Mouse (Mus musculus): Measurements from ENCODE around the gene Rgl1. TPM values are rescaled to one million over a fixed set of nuclear protein-coding genes. Genes with fewer than 3 reads are reported as not detected.
A peak's percentile ranks its signal among the peaks of the same experiment; 100 is the strongest.

Rgl1 gene
- polyA plus RNA-seq, 1 experiment from 2014 or later, result 63.8 TPM

- Histone ChIP-seq H3K36me3 (ENCODE audit: control insufficient read depth, insufficient read depth, low read length) (peaks cover 3% of the 10 kb centered on the region; the same call in 1 of the 2 replicates), H3K27ac (ENCODE audit: low read depth, low read length) (peak overlapping the region; percentile 17; the same call in 1 of the 2 replicates), H3K4me3 (ENCODE audit: low read length) (no peak overlapping the region), H3K9me3 (ENCODE audit: control insufficient read depth, low read length) (no peaks in the 10 kb centered on the region), H3K4me1 (ENCODE audit: control insufficient read depth, insufficient read depth, low read length) (peaks cover 46% of the 10 kb centered on the region), H3K9ac (ENCODE audit: low read depth, low read length) (no peak overlapping the region), H3K27me3 (ENCODE audit: control insufficient read depth, insufficient read depth, low read length) (no peaks in the 10 kb centered on the region), H3K4me2 (replicated peaks; ENCODE audit: low read depth, low read length) (no peak overlapping the region)
- 0 out of 2 replicates have a peak, but pooled peaks have one; percentile 8 for ATAC-seq (ENCODE audit: low FRiP score, low TSS enrichment)
- WGBS, result 51% methylated on average over 8 of the region's 8 CpGs
Observed at GRCm38 (mm10) chr1:152573470-152574059, 192.6 kb downstream of the Rgl1 start.

- Histone ChIP-seq H3K9me3 (ENCODE audit: control insufficient read depth, low read length) (no peaks in the 10 kb centered on the region), H3K27ac (ENCODE audit: low read depth, low read length) (peak overlapping the region; percentile 17; the same call in 1 of the 2 replicates), H3K4me3 (ENCODE audit: low read length) (no peak overlapping the region), H3K9ac (ENCODE audit: low read depth, low read length) (no peak overlapping the region), H3K36me3 (ENCODE audit: control insufficient read depth, insufficient read depth, low read length) (peaks cover 3% of the 10 kb centered on the region; the same call in 1 of the 2 replicates), H3K4me2 (replicated peaks; ENCODE audit: low read depth, low read length) (no peak overlapping the region), H3K27me3 (ENCODE audit: control insufficient read depth, insufficient read depth, low read length) (no peaks in the 10 kb centered on the region), H3K4me1 (ENCODE audit: control insufficient read depth, insufficient read depth, low read length) (peaks cover 39% of the 10 kb centered on the region)
- ATAC-seq (ENCODE audit: low FRiP score, low TSS enrichment), result 0 out of 2 replicates have a peak, but pooled peaks have one; percentile 22
- WGBS, result 34% methylated on average over 7 of the region's 7 CpGs
Observed at GRCm38 (mm10) chr1:152572755-152573469, 193.2 kb downstream of the Rgl1 start.

- no peaks in the 10 kb centered on the region for H3K9me3 ChIP-seq (ENCODE audit: control insufficient read depth, low read length)
- peaks cover 3% of the 10 kb centered on the region; the same call in 1 of the 2 replicates for H3K36me3 ChIP-seq (ENCODE audit: control insufficient read depth, insufficient read depth, low read length)
- H3K4me2 ChIP-seq (replicated peaks; ENCODE audit: low read depth, low read length), result no peak overlapping the region
- no peak overlapping the region for H3K9ac ChIP-seq (ENCODE audit: low read depth, low read length)
- no peaks in the 10 kb centered on the region for H3K27me3 ChIP-seq (ENCODE audit: control insufficient read depth, insufficient read depth, low read length)
- H3K27ac ChIP-seq (ENCODE audit: low read depth, low read length), result no peak overlapping the region
- H3K4me1 ChIP-seq (ENCODE audit: control insufficient read depth, insufficient read depth, low read length), result peaks cover 28% of the 10 kb centered on the region
- WGBS, result 94% methylated on average over 14 of the region's 14 CpGs
- ATAC-seq (ENCODE audit: low FRiP score, low TSS enrichment), result no peak
- no peak overlapping the region for H3K4me3 ChIP-seq (ENCODE audit: low read length)
Observed at GRCm38 (mm10) chr1:152571340-152571739, 194.8 kb downstream of the Rgl1 start.

DNA sequence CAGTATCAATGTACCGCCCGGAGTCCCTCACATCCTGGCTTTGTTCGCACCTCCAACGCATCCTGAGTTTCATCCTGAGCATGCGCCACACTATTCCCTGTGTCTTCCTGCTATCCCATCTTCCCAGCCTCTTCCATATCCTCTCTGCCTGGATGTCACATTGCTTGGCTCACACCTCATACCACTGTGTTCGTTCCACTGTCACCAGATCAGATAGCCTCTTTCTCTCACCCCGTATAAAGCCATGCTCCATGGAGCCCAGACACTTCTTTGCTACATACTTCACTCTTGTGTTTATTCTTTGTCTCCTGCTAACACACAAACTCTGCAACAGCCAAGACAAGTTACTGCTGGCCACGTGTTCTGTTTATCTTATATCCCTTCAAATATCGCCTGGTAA, 195.5 kb downstream of the Rgl1 start:
- Histone ChIP-seq H3K27ac (ENCODE audit: low read depth, low read length) (no peak overlapping the region), H3K4me2 (replicated peaks; ENCODE audit: low read depth, low read length) (no peak overlapping the region), H3K36me3 (ENCODE audit: control insufficient read depth, insufficient read depth, low read length) (peaks cover 3% of the 10 kb centered on the region; the same call in 1 of the 2 replicates), H3K9me3 (ENCODE audit: control insufficient read depth, low read length) (no peaks in the 10 kb centered on the region), H3K27me3 (ENCODE audit: control insufficient read depth, insufficient read depth, low read length) (no peaks in the 10 kb centered on the region), H3K4me3 (ENCODE audit: low read length) (no peak overlapping the region), H3K4me1 (ENCODE audit: control insufficient read depth, insufficient read depth, low read length) (peaks cover 32% of the 10 kb centered on the region), H3K9ac (ENCODE audit: low read depth, low read length) (no peak overlapping the region)
- WGBS, result 88% methylated on average over 9 of the region's 9 CpGs
- ATAC-seq (ENCODE audit: low FRiP score, low TSS enrichment), result no peak

GRCm38 (mm10) chr1:152563282-152563681, 202.9 kb downstream of the Rgl1 start:
- H3K4me2 ChIP-seq (replicated peaks; ENCODE audit: low read depth, low read length), result no peak overlapping the region
- H3K9ac ChIP-seq (ENCODE audit: low read depth, low read length), result no peak overlapping the region
- no peak overlapping the region for H3K27ac ChIP-seq (ENCODE audit: low read depth, low read length)
- ATAC-seq (ENCODE audit: low FRiP score, low TSS enrichment), result no peak
- H3K4me1 ChIP-seq (ENCODE audit: control insufficient read depth, insufficient read depth, low read length), result peaks cover 16% of the 10 kb centered on the region
- H3K9me3 ChIP-seq (ENCODE audit: control insufficient read depth, low read length), result no peaks in the 10 kb centered on the region
- WGBS, result 84% methylated on average over 5 of the region's 5 CpGs
- H3K27me3 ChIP-seq (ENCODE audit: control insufficient read depth, insufficient read depth, low read length), result no peaks in the 10 kb centered on the region
- H3K4me3 ChIP-seq (ENCODE audit: low read length), result no peak overlapping the region
- no peaks in the 10 kb centered on the region; the same call in 1 of the 2 replicates for H3K36me3 ChIP-seq (ENCODE audit: control insufficient read depth, insufficient read depth, low read length)

- H3K4me3 ChIP-seq (ENCODE audit: low read length), result no peak overlapping the region
- H3K4me2 ChIP-seq (replicated peaks; ENCODE audit: low read depth, low read length), result no peak overlapping the region
- ATAC-seq (ENCODE audit: low FRiP score, low TSS enrichment), result no peak
- H3K9ac ChIP-seq (ENCODE audit: low read depth, low read length), result no peak overlapping the region
- WGBS, result 82% methylated on average over 6 of the region's 6 CpGs
- no peaks in the 10 kb centered on the region for H3K27me3 ChIP-seq (ENCODE audit: control insufficient read depth, insufficient read depth, low read length)
- H3K27ac ChIP-seq (ENCODE audit: low read depth, low read length), result no peak overlapping the region
- H3K9me3 ChIP-seq (ENCODE audit: control insufficient read depth, low read length), result no peaks in the 10 kb centered on the region
- peaks cover 16% of the 10 kb centered on the region for H3K4me1 ChIP-seq (ENCODE audit: control insufficient read depth, insufficient read depth, low read length)
- H3K36me3 ChIP-seq (ENCODE audit: control insufficient read depth, insufficient read depth, low read length), result no peaks in the 10 kb centered on the region; the same call in 1 of the 2 replicates
Observed at GRCm38 (mm10) chr1:152562877-152563276, 203.3 kb downstream of the Rgl1 start.

GRCm38 (mm10) chr1:152560477-152560876, 205.7 kb downstream of the Rgl1 start:
- peaks cover 29% of the 10 kb centered on the region for H3K4me1 ChIP-seq (ENCODE audit: control insufficient read depth, insufficient read depth, low read length)
- ATAC-seq (ENCODE audit: low FRiP score, low TSS enrichment), result no peak
- 72% methylated on average over 5 of the region's 5 CpGs for WGBS

GRCm38 (mm10) chr1:152556576-152557281, 209.4 kb downstream of the Rgl1 start:
- H3K4me1 ChIP-seq (ENCODE audit: control insufficient read depth, insufficient read depth, low read length), result peaks cover 58% of the 10 kb centered on the region
- H3K9me3 ChIP-seq (ENCODE audit: control insufficient read depth, low read length), result no peaks in the 10 kb centered on the region
- ATAC-seq (ENCODE audit: low FRiP score, low TSS enrichment), result peak; percentile 28; the same call in 1 of the 2 replicates
- H3K36me3 ChIP-seq (ENCODE audit: control insufficient read depth, insufficient read depth, low read length), result peaks cover 6% of the 10 kb centered on the region; the same call in 1 of the 2 replicates
- H3K27me3 ChIP-seq (ENCODE audit: control insufficient read depth, insufficient read depth, low read length), result no peaks in the 10 kb centered on the region
- no peak overlapping the region for H3K4me3 ChIP-seq (ENCODE audit: low read length)
- no peak overlapping the region for H3K4me2 ChIP-seq (replicated peaks; ENCODE audit: low read depth, low read length)
- H3K9ac ChIP-seq (ENCODE audit: low read depth, low read length), result no peak overlapping the region
- 62% methylated on average over 14 of the region's 14 CpGs for WGBS
- H3K27ac ChIP-seq (ENCODE audit: low read depth, low read length), result peak overlapping the region; percentile 90; the same call in 1 of the 2 replicates

More at GRCm38 (mm10) chr1:152560477-152560876, 205.7 kb downstream of the Rgl1 start:
- Histone ChIP-seq H3K27me3 (ENCODE audit: control insufficient read depth, insufficient read depth, low read length) (no peaks in the 10 kb centered on the region), H3K27ac (ENCODE audit: low read depth, low read length) (no peak overlapping the region), H3K9me3 (ENCODE audit: control insufficient read depth, low read length) (no peaks in the 10 kb centered on the region), H3K36me3 (ENCODE audit: control insufficient read depth, insufficient read depth, low read length) (no peaks in the 10 kb centered on the region; the same call in 1 of the 2 replicates), H3K4me2 (replicated peaks; ENCODE audit: low read depth, low read length) (no peak overlapping the region), H3K9ac (ENCODE audit: low read depth, low read length) (no peak overlapping the region), H3K4me3 (ENCODE audit: low read length) (no peak overlapping the region)
